Mouse (Mus musculus): ENCODE measurements at regions not wholly inside any gene's neighbourhood (a gene's known extent, or its start where the extent isn't known, plus 50 kb on each side); places are given as distances from the start of the nearest gene placed in this dataset.
A peak's percentile ranks its signal among the peaks of the same experiment; 100 is the strongest.

DNA sequence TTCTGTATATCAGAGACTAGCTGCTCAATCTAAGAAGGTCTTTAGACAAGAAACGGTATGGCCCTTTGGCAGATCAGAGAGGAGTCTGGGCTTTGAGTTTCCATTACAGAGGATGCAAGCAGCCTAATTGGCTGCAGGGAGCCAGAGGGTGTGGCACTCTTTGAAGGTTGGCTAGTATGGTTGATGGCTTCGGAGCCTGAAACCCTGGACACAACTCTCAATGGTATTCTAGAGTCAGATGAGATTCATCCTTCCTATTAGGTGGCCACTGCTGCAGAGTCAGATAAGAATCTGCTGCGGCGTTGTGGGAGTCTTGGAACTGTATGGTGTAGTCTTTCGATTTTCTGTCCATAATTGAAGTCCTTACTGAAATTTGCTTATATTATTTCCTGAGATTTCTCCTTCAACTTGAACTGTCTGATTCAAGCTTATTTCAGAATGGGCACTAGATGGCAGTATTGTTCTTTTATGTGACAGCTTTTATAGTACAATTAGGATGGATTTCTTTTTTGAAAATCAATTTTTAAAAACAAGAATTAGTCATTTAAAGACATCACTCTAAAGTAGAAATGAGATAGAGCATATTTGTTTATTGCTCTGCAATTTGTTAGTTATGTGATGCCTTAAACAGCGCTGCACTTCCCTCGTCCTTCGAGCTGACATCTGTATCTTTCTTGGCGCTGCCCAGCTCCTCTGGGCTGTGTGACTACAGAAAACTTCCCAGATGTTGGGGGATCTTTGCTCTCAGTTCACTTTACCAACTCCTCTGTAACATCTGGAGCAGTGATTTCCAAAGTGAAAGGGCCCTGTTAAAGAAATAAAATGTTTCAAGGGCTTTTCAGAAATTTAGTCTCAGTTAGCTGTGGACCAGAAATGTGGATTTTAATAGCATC, 151.0 kb upstream of the Ttc29 start:
- Histone ChIP-seq H3K9me3 (ENCODE audit: low read length) (no peaks in the 10 kb centered on the region), H3K4me3 (ENCODE audit: low read depth, low read length) (no peak overlapping the region), H3K27me3 (ENCODE audit: insufficient read depth, low read length) (peaks cover 11% of the 10 kb centered on the region; the same call in 1 of the 2 replicates), H3K9ac (replicated peaks) (no peak overlapping the region), H3K36me3 (replicated peaks; ENCODE audit: insufficient read depth, low read length) (no peaks in the 10 kb centered on the region), H3K27ac (ENCODE audit: low read depth) (no peak overlapping the region), H3K4me1 (ENCODE audit: insufficient read depth) (no peaks in the 10 kb centered on the region), H3K4me2 (ENCODE audit: low read depth, low read length) (no peak overlapping the region)
- TF ChIP-seq CTCF (IDR thresholded peaks at IDR 0.05; ENCODE audit: low read depth), result peak; percentile 57
- no peak for TF ChIP-seq EP300 (IDR thresholded peaks at IDR 0.05; ENCODE audit: low read depth)
- WGBS (ENCODE audit: insufficient replicate concordance), result 58% methylated on average over 9 of the region's 9 CpGs
- no peak for ATAC-seq
- no peak for DNase-seq

DNA sequence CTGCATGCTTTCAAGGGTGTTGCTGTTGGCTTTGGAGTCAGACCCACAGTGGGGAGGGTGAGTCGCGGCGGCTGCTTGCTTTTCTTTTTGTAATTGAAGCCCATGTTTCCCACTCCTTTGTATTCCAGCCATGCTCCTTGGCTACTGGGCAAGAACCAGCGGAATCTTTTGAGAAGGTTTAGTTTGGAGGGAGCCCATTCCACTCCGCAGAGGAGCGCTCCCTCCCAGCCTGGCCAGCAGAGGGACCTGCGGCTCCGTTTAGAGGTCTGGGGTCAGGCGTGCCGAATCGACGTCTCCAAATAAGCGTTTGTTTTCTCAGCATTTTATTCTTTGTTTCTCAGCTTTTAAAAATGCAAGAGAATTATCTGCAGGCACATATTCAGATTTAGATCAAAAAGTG, 149.6 kb upstream of the Ttc29 start:
- peaks cover 11% of the 10 kb centered on the region; the same call in 1 of the 2 replicates for H3K27me3 ChIP-seq (ENCODE audit: insufficient read depth, low read length)
- TF ChIP-seq CTCF (IDR thresholded peaks at IDR 0.05; ENCODE audit: low read depth) (peak; percentile 66), EP300 (IDR thresholded peaks at IDR 0.05; ENCODE audit: low read depth) (no peak)
- H3K9me3 ChIP-seq (ENCODE audit: low read length), result no peaks in the 10 kb centered on the region
- H3K4me2 ChIP-seq (ENCODE audit: low read depth, low read length), result peak overlapping the region; percentile 61
- 6% methylated on average over 13 of the region's 13 CpGs for WGBS (ENCODE audit: insufficient replicate concordance)
- peak; percentile 38 for DNase-seq
- ATAC-seq, result no peak
- H3K36me3 ChIP-seq (replicated peaks; ENCODE audit: insufficient read depth, low read length), result no peaks in the 10 kb centered on the region
- H3K4me1 ChIP-seq (ENCODE audit: insufficient read depth), result no peaks in the 10 kb centered on the region
- no peak overlapping the region for H3K27ac ChIP-seq (ENCODE audit: low read depth)
- H3K4me3 ChIP-seq (ENCODE audit: low read depth, low read length), result peak overlapping the region; percentile 27
- H3K9ac ChIP-seq (replicated peaks), result no peak overlapping the region

DNA sequence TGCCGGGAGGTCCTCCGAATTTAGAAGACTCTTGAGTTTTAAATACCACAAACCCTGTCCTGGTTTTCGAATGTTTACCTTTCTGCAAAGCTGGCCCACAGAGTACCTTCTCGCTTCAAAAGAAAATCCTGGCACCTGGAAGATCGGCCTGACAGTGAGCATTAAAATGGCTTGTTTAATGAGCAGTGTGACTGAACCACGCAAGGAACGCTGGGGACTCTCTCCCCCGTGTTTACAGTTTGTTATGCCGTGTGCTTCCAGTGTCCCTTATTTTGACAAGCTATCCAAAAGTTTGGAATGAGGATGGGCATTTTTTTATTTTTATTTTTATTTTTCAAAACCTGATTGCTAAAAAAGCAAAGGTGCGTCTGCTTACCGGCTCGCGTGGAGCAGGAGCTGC, 148.9 kb upstream of the Ttc29 start:
- no peak for DNase-seq
- Histone ChIP-seq H3K9ac (replicated peaks) (no peak overlapping the region), H3K27me3 (ENCODE audit: insufficient read depth, low read length) (peaks cover 11% of the 10 kb centered on the region; the same call in 1 of the 2 replicates), H3K4me2 (ENCODE audit: low read depth, low read length) (peak overlapping the region; percentile 61), H3K4me3 (ENCODE audit: low read depth, low read length) (peak overlapping the region; percentile 27), H3K36me3 (replicated peaks; ENCODE audit: insufficient read depth, low read length) (no peaks in the 10 kb centered on the region), H3K27ac (ENCODE audit: low read depth) (no peak overlapping the region), H3K9me3 (ENCODE audit: low read length) (no peaks in the 10 kb centered on the region), H3K4me1 (ENCODE audit: insufficient read depth) (no peaks in the 10 kb centered on the region)
- no peak for ATAC-seq
- 23% methylated on average over 13 of the region's 13 CpGs for WGBS (ENCODE audit: insufficient replicate concordance)
- no peak for TF ChIP-seq EP300 (IDR thresholded peaks at IDR 0.05; ENCODE audit: low read depth)
- TF ChIP-seq CTCF (IDR thresholded peaks at IDR 0.05; ENCODE audit: low read depth), result no peak

DNA sequence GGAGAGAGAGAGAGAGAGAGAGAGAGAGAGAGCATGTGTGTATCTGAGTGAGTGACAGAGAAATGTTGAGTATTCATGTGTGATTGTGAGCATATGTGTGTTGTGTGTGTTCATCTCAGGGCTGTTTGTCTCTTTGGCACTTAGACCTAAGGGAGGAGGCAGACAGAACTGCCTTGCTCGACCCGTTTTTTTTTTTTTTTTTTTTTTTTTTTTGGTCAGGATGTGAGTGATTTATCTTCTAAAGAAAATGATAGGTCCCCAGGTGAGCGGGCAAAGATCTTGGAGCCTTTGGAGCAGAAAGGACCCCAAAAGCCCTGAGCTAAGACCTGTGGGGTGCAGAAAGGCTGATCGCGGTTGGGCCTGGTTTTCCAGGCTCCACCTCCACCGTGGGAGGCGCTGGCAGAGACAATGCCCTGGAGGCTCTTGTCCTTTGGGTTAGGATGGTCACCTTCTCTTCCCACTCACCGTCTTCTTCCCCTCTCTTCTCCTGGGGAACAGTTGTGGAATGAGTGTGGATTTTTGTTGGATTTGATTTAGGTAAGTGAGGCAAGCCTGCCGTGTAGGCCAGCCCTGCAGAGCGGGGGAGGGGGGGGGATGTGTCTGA, 147.1 kb upstream of the Ttc29 start:
- Histone ChIP-seq H3K27ac (ENCODE audit: low read depth) (no peak overlapping the region), H3K9ac (replicated peaks) (no peak overlapping the region), H3K9me3 (ENCODE audit: low read length) (no peaks in the 10 kb centered on the region), H3K4me1 (ENCODE audit: insufficient read depth) (no peaks in the 10 kb centered on the region), H3K4me2 (ENCODE audit: low read depth, low read length) (no peak overlapping the region), H3K27me3 (ENCODE audit: insufficient read depth, low read length) (peaks cover 11% of the 10 kb centered on the region; the same call in 1 of the 2 replicates), H3K4me3 (ENCODE audit: low read depth, low read length) (no peak overlapping the region), H3K36me3 (replicated peaks; ENCODE audit: insufficient read depth, low read length) (no peaks in the 10 kb centered on the region)
- WGBS (ENCODE audit: insufficient replicate concordance), result 52% methylated on average over 10 of the region's 10 CpGs
- TF ChIP-seq CTCF (IDR thresholded peaks at IDR 0.05; ENCODE audit: low read depth) (no peak), EP300 (IDR thresholded peaks at IDR 0.05; ENCODE audit: low read depth) (no peak)
- ATAC-seq (no peak), DNase-seq (no peak)

DNA sequence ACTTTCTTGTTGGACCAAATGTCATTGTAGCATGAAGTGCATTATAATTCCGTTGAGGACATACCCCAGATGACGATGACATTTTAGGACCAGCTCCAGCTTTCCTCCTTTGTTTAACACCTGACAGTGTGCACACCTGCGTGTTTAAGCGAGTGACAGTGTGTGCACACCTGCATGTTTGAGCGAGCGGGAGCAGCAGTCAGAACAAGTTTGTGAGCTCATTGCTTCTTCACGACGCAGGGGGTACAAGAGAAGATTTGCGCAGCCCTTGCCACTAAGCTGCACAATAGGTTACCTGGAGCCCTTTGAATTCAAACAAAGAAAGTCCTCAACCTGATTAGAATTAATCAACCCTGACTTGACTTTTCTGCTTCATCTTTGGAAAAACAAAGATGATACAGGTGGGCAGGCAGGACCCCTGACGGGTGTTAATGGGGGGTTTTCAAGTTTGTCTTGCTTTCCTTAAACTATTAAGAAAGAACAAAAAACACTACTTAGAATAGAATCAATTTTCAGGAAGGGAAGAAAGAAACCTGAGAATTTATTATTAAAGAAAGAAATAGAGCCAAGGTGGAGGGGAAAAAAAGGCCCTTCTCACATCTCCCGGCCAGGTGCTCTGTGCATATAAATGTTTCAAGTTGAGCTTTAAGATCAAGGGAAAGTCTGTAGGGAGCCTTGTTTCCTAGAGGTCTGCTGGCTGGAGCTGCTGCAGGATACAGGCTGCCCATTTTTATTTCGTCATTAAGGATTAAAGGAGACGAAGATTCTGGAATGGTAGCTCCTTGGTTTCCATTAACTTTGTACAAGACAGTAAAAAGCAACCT, 144.8 kb upstream of the Ttc29 start:
- no peaks in the 10 kb centered on the region for H3K9me3 ChIP-seq (ENCODE audit: low read length)
- DNase-seq (no peak), ATAC-seq (no peak)
- H3K36me3 ChIP-seq (replicated peaks; ENCODE audit: insufficient read depth, low read length), result no peaks in the 10 kb centered on the region
- no peak overlapping the region for H3K27ac ChIP-seq (ENCODE audit: low read depth)
- H3K27me3 ChIP-seq (ENCODE audit: insufficient read depth, low read length), result peaks cover 10% of the 10 kb centered on the region; the same call in 1 of the 2 replicates
- TF ChIP-seq CTCF (IDR thresholded peaks at IDR 0.05; ENCODE audit: low read depth), result no peak
- no peak for TF ChIP-seq EP300 (IDR thresholded peaks at IDR 0.05; ENCODE audit: low read depth)
- no peaks in the 10 kb centered on the region for H3K4me1 ChIP-seq (ENCODE audit: insufficient read depth)
- H3K4me2 ChIP-seq (ENCODE audit: low read depth, low read length), result no peak overlapping the region
- 41% methylated on average over 13 of the region's 13 CpGs for WGBS (ENCODE audit: insufficient replicate concordance)
- H3K4me3 ChIP-seq (ENCODE audit: low read depth, low read length), result no peak overlapping the region
- no peak overlapping the region for H3K9ac ChIP-seq (replicated peaks)

DNA sequence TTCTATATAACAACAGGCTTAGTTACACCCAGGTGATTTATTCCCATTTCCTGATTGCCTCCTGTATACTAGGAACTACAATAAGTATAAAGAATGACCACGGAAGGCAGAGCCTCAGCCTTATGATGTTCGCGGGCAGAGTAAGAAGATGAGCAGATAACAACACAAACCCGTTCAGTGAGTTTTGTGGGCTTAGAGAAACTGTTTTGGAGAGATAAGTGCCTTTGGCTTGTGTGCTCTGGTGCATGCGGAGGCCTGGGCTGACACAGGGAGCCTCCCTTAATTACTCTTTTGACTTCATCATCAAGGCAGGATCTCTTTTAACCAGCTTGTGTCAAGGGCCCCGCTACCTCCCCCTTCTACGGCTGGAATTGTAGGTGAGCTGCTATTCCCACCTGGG, 139.3 kb upstream of the Ttc29 start:
- Histone ChIP-seq H3K27me3 (ENCODE audit: insufficient read depth, low read length) (no peaks in the 10 kb centered on the region), H3K9ac (replicated peaks) (no peak overlapping the region), H3K4me2 (ENCODE audit: low read depth, low read length) (no peak overlapping the region), H3K36me3 (replicated peaks; ENCODE audit: insufficient read depth, low read length) (no peaks in the 10 kb centered on the region), H3K27ac (ENCODE audit: low read depth) (no peak overlapping the region), H3K4me1 (ENCODE audit: insufficient read depth) (peaks cover 6% of the 10 kb centered on the region; the same call in 1 of the 2 replicates), H3K9me3 (ENCODE audit: low read length) (no peaks in the 10 kb centered on the region), H3K4me3 (ENCODE audit: low read depth, low read length) (no peak overlapping the region)
- 60% methylated on average over 7 of the region's 7 CpGs for WGBS (ENCODE audit: insufficient replicate concordance)
- DNase-seq (no peak), ATAC-seq (no peak)
- TF ChIP-seq EP300 (IDR thresholded peaks at IDR 0.05; ENCODE audit: low read depth) (0 out of 2 replicates have a peak, but pooled peaks have one; percentile 12), CTCF (IDR thresholded peaks at IDR 0.05; ENCODE audit: low read depth) (no peak)
